Mouse (Mus musculus) myocyte (in vitro differentiated cells): Measurements from ENCODE around the gene Zbtb32.

Experiments
- CEBPB ChIP-seq: IDR thresholded peaks from 2 replicates; pipeline ENCODE4 v1.6.1; 2011; ENCODE audit warnings: mild to moderate bottlenecking, moderate library complexity; ENCODE audit not compliant: poor library complexity, insufficient read depth, severe bottlenecking
- E2F4 ChIP-seq: IDR thresholded peaks from one replicate; pipeline ENCODE4 v1.6.1; 2011; ENCODE audit warnings: mild to moderate bottlenecking, control low read depth, moderate library complexity; ENCODE audit not compliant: insufficient read depth
- MAX ChIP-seq: IDR thresholded peaks from one replicate; pipeline ENCODE4 v1.6.1; 2011; ENCODE audit warnings: low read depth, mild to moderate bottlenecking, control low read depth
- MYOD1 ChIP-seq, 3 experiments: IDR thresholded peaks; one replicate each; pipeline ENCODE4 v1.6.1; 2011; ENCODE audit warnings: control low read depth in 2 of 3, low read depth in 2 of 3, mild to moderate bottlenecking in 2 of 3, moderate library complexity in 1 of 3; ENCODE audit not compliant: insufficient read length in 2 of 3, control insufficient read depth in 1 of 3
- MYOG ChIP-seq, 3 experiments: IDR thresholded peaks; one replicate each; pipeline ENCODE4 v1.6.1; 2011; ENCODE audit warnings: control low read depth in 2 of 3, low read depth in 2 of 3, mild to moderate bottlenecking in 2 of 3; ENCODE audit not compliant: insufficient read length in 2 of 3, control insufficient read depth in 1 of 3, insufficient read depth in 1 of 3
- POLR2A ChIP-seq: IDR thresholded peaks from one replicate; pipeline ENCODE4 v1.6.1; 2011; ENCODE audit warnings: low read depth, mild to moderate bottlenecking, control low read depth, moderate library complexity; ENCODE audit not compliant: insufficient read length
- REST ChIP-seq: IDR thresholded peaks from one replicate; pipeline ENCODE4 v1.6.1; 2011; ENCODE audit warnings: mild to moderate bottlenecking, control low read depth, moderate library complexity; ENCODE audit not compliant: insufficient read depth, insufficient read length
- TCF12 ChIP-seq: IDR thresholded peaks from one replicate; pipeline ENCODE4 v1.6.1; 2011; ENCODE audit warnings: mild to moderate bottlenecking, control low read depth; ENCODE audit not compliant: poor library complexity, insufficient read depth, severe bottlenecking
- TCF3 ChIP-seq: IDR thresholded peaks from one replicate; pipeline ENCODE4 v1.6.1; 2011; ENCODE audit warnings: low read depth, control low read depth; ENCODE audit not compliant: insufficient read length
- USF1 ChIP-seq: IDR thresholded peaks from one replicate; pipeline ENCODE4 v1.6.1; 2011; ENCODE audit warnings: low read depth, mild to moderate bottlenecking, control low read depth, moderate library complexity

DNA sequence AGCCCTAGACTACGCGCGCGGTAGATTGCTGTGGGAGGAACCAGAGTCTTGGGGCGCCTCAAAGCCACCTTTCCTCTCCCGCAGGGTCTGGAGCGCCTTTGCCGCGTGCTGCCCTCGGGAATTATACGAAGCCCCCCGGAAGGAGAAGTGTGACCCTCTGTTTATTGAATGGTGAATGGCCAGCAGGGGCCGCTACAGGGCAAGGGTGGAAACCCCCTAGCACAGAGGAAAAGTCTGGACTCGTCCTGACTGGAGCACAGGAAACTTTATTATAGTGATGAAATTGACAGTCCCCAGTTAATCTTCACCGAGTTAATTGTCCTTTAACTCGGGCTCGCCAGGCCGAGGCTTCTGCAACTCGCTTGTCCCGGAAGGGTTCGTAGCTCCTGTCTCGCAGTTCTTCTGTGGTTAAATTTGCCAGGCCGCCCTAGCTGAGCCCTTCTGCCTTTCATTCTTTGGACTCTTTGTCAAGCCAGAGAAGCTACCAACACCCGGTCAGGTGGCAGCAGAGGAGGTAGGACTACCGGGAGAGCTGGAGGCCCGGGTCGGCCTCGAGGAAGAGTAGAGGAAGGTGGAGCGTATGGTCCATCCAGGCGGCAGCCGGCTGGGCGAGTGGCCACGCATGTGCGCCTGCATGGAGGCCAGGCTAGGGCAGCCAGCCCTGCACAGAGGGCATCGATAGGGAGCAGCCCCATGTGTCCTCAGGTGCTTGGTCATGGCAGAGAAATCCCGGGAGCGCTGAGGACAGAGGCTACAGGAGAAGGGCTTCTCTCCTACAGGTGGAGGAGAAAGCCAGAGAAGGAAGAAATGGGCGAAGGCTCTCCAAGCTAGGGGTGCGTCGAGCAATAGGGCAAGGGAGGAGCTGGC lies 9.0 kb downstream of the Zbtb32 start:
- TF ChIP-seq MAX (no peak), REST (no peak), POLR2A (no peak), MYOD1 (IDR thresholded peaks at IDR 0.05; ENCODE audit: control insufficient read depth in 1 of 3, insufficient read length in 2 of 3, low read depth in 2 of 3) (no peak), TCF3 (no peak), CEBPB (no peak), E2F4 (no peak), TCF12 (no peak), MYOG (IDR thresholded peaks at IDR 0.05; ENCODE audit: control insufficient read depth in 1 of 3, insufficient read depth in 1 of 3, insufficient read length in 2 of 3, low read depth in 2 of 3) (no peak), USF1 (no peak)
